Mouse (Mus musculus) kidney, adult 2 months (tissue): ENCODE data around the gene Mccc1. TPM values are rescaled to one million over a fixed set of nuclear protein-coding genes. Genes with fewer than 3 reads are reported as not detected.

Experiments used
- DNase-seq: peaks from one replicate; pipeline ENCODE4 v3.0.0; 2021
- H3K27ac ChIP-seq: fragments of 200-500 bp; 2 replicates; pipeline ENCODE4 v1.5.1; 2012; ENCODE audit warnings: low read depth, low read length, control low read depth, inconsistent platforms; ENCODE audit not compliant: insufficient read depth
- H3K27me3 ChIP-seq: fragments of 200-500 bp; replicated peaks from 2 replicates; pipeline ENCODE4 v1.6.1; 2012; ENCODE audit warnings: mild to moderate bottlenecking, moderate library complexity, low read length, inconsistent platforms; ENCODE audit not compliant: control insufficient read depth, insufficient read depth
- H3K36me3 ChIP-seq: fragments of 200-500 bp; 2 replicates; pipeline ENCODE4 v1.6.1; 2012; ENCODE audit warnings: mild to moderate bottlenecking, moderate library complexity, low read length, inconsistent platforms; ENCODE audit not compliant: control insufficient read depth, insufficient read depth
- H3K4me1 ChIP-seq: fragments of 200-500 bp; 2 replicates; pipeline ENCODE4 v1.6.1; 2011; ENCODE audit warnings: low read length; ENCODE audit not compliant: control insufficient read depth, insufficient read depth
- H3K4me3 ChIP-seq: fragments of 200-500 bp; 2 replicates; pipeline ENCODE4 v1.5.1; 2011; ENCODE audit warnings: mild to moderate bottlenecking, low read depth, low read length, control low read depth; ENCODE audit not compliant: insufficient read depth
- CTCF ChIP-seq: fragments of 200-500 bp; conservative IDR thresholded peaks from 2 replicates; pipeline ENCODE4 v1.5.1; 2011; ENCODE audit warnings: low read depth, mild to moderate bottlenecking, control low read depth, low read length, moderate library complexity, mixed read lengths; ENCODE audit not compliant: insufficient read depth, insufficient read length
- POLR2A ChIP-seq: fragments of 200-500 bp; IDR thresholded peaks from one replicate; pipeline ENCODE4 v1.6.1; 2011; ENCODE audit warnings: low read depth, low read length, control low read depth
- WGBS: fragments of 180-500 bp; shearing (Covaris S2); methylation state at CpG from one replicate; pipeline ENCODE4 v1.1.7; 2018; 5-methylcytosine and 5-hydroxymethylcytosine counted together
- polyA plus RNA-seq: library from polyadenylated mRNA; depleted of rRNA; stranded (reverse); fragments of >200 nt; gene quantifications from 2 replicates; pipeline ENCODE4 v1.2.3, GENCODE M21; 2012

Gene Mccc1
- polyA plus RNA-seq, 1 experiment, result 73.7 TPM

GRCm38 (mm10) chr3:35963921-35964320 lies 36.6 kb downstream of the Mccc1 start:
- Histone ChIP-seq H3K27ac (peak overlapping the region; percentile 52; the same call in 1 of the 2 replicates), H3K4me3 (no peak overlapping the region), H3K4me1 (0 out of 2 replicates have a peak, but pooled peaks cover 3% of the 10 kb centered on the region), H3K27me3 (no peaks in the 10 kb centered on the region), H3K36me3 (peaks cover 9% of the 10 kb centered on the region)
- DNase-seq, result no peak
- TF ChIP-seq CTCF, result no peak
- TF ChIP-seq POLR2A, result no peak
- 64% methylated on average over 5 of the region's 5 CpGs for WGBS

GRCm38 (mm10) chr3:35963401-35963800 lies 37.1 kb downstream of the Mccc1 start:
- 91% methylated on average over 4 of the region's 4 CpGs for WGBS
- DNase-seq, result no peak
- 0 out of 2 replicates have a peak, but pooled peaks cover 3% of the 10 kb centered on the region for H3K4me1 ChIP-seq
- no peak overlapping the region for H3K4me3 ChIP-seq
- TF ChIP-seq CTCF (no peak), POLR2A (no peak)
- no peaks in the 10 kb centered on the region for H3K27me3 ChIP-seq
- H3K36me3 ChIP-seq, result peaks cover 8% of the 10 kb centered on the region
- H3K27ac ChIP-seq, result no peak overlapping the region

- 95% methylated on average over 5 of the region's 5 CpGs for WGBS
- H3K36me3 ChIP-seq, result peaks cover 8% of the 10 kb centered on the region
- TF ChIP-seq CTCF (peak; percentile 33), POLR2A (no peak)
- 0 out of 2 replicates have a peak, but pooled peaks cover 3% of the 10 kb centered on the region for H3K4me1 ChIP-seq
- no peak for DNase-seq
- H3K4me3 ChIP-seq, result no peak overlapping the region
- no peak overlapping the region for H3K27ac ChIP-seq
- no peaks in the 10 kb centered on the region for H3K27me3 ChIP-seq
Measured at GRCm38 (mm10) chr3:35962967-35963366, 37.5 kb downstream of the Mccc1 start.

- Histone ChIP-seq H3K36me3 (no peaks in the 10 kb centered on the region), H3K4me3 (no peak overlapping the region), H3K27ac (no peak overlapping the region), H3K27me3 (no peaks in the 10 kb centered on the region), H3K4me1 (no peaks in the 10 kb centered on the region)
- DNase-seq, result no peak
- WGBS, result 96% methylated on average over 3 of the region's 3 CpGs
- no peak for TF ChIP-seq CTCF
- no peak for TF ChIP-seq POLR2A
Measured at GRCm38 (mm10) chr3:35957230-35957629, 43.2 kb downstream of the Mccc1 start.

- Histone ChIP-seq H3K27me3 (no peaks in the 10 kb centered on the region), H3K36me3 (no peaks in the 10 kb centered on the region), H3K27ac (no peak overlapping the region), H3K4me3 (no peak overlapping the region), H3K4me1 (no peaks in the 10 kb centered on the region)
- no peak for DNase-seq
- TF ChIP-seq CTCF (no peak), POLR2A (no peak)
- 93% methylated on average over 11 of the region's 11 CpGs for WGBS
Measured at GRCm38 (mm10) chr3:35954901-35955575, 45.4 kb downstream of the Mccc1 start.

- no peak for DNase-seq
- TF ChIP-seq CTCF (no peak), POLR2A (no peak)
- 87% methylated on average over 6 of the region's 6 CpGs for WGBS
- H3K27me3 ChIP-seq, result no peaks in the 10 kb centered on the region
- no peak overlapping the region for H3K4me3 ChIP-seq
- no peak overlapping the region for H3K27ac ChIP-seq
- H3K36me3 ChIP-seq, result no peaks in the 10 kb centered on the region
- no peaks in the 10 kb centered on the region for H3K4me1 ChIP-seq
Measured at GRCm38 (mm10) chr3:35953816-35954215, 46.7 kb downstream of the Mccc1 start.

- no peaks in the 10 kb centered on the region for H3K27me3 ChIP-seq
- DNase-seq, result no peak
- H3K4me3 ChIP-seq, result no peak overlapping the region
- H3K4me1 ChIP-seq, result no peaks in the 10 kb centered on the region
- no peak overlapping the region for H3K27ac ChIP-seq
- no peaks in the 10 kb centered on the region for H3K36me3 ChIP-seq
- TF ChIP-seq CTCF (no peak), POLR2A (no peak)
- WGBS, result 21% methylated on average over 1 of the region's 1 CpGs
Measured at GRCm38 (mm10) chr3:35953184-35953583, 47.3 kb downstream of the Mccc1 start.
